Mouse (Mus musculus) limb, embryonic 15.5 days (tissue): ENCODE results near the gene Mtfp1. TPM values are rescaled to one million over a fixed set of nuclear protein-coding genes. Genes with fewer than 3 reads are reported as not detected.
"Not testable (repeated sequence)": the region's sequence is repeated elsewhere in the genome, so short reads cannot be mapped to it uniquely, and the experiment has no call there.

Experiments used
- ATAC-seq: fragments of 200-750 bp; cut with Nextera tagmentation; 2 replicates; pipeline ENCODE4 v1.8.0; 2017; ENCODE audit warnings: low read depth, moderate TSS enrichment; ENCODE audit not compliant: insufficient number of reproducible peaks, low FRiP score, low TSS enrichment
- H3K27ac ChIP-seq: fragments of 300-500 bp; sonication (generic); 2 replicates; pipeline ENCODE4 v1.5.1; 2015; ENCODE audit warnings: moderate library complexity, mild to moderate bottlenecking, inconsistent platforms
- H3K27me3 ChIP-seq: fragments of 300-500 bp; sonication (generic); 2 replicates; pipeline ENCODE4 v1.6.1; 2015; ENCODE audit warnings: inconsistent platforms
- H3K36me3 ChIP-seq: fragments of 300-500 bp; sonication (generic); 2 replicates; pipeline ENCODE4 v1.6.1; 2015; ENCODE audit warnings: inconsistent platforms
- H3K4me1 ChIP-seq: fragments of 300-500 bp; sonication (generic); 2 replicates; pipeline ENCODE4 v1.6.1; 2015; ENCODE audit warnings: inconsistent platforms
- H3K4me2 ChIP-seq: fragments of 300-500 bp; sonication (generic); 2 replicates; pipeline ENCODE4 v1.6.1; 2015; ENCODE audit warnings: mild to moderate bottlenecking, inconsistent platforms
- H3K4me3 ChIP-seq: fragments of 300-500 bp; sonication (generic); 2 replicates; pipeline ENCODE4 v1.5.1; 2015; ENCODE audit warnings: mild to moderate bottlenecking, inconsistent platforms
- H3K9ac ChIP-seq: fragments of 300-500 bp; sonication (generic); 2 replicates; pipeline ENCODE4 v1.6.1; 2015; ENCODE audit warnings: inconsistent platforms
- H3K9me3 ChIP-seq: fragments of 300-500 bp; sonication (generic); 2 replicates; pipeline ENCODE4 v1.6.1; 2016; ENCODE audit warnings: inconsistent platforms
- WGBS: fragments of 180-500 bp; shearing (Covaris S2); methylation state at CpG from one replicate; pipeline ENCODE4 v1.1.7; 2015; 5-methylcytosine and 5-hydroxymethylcytosine counted together
- polyA plus RNA-seq: library from polyadenylated mRNA; unstranded; fragments of >200 nt; fragmentation: Nextera tagmentation; extraction: Ambion mirVana; gene quantifications from 2 replicates; pipeline ENCODE4 v1.2.1, GENCODE M21; 2015

Mtfp1 gene
- polyA plus RNA-seq, 1 experiment from 2014 or later, result 5.5 TPM

DNA sequence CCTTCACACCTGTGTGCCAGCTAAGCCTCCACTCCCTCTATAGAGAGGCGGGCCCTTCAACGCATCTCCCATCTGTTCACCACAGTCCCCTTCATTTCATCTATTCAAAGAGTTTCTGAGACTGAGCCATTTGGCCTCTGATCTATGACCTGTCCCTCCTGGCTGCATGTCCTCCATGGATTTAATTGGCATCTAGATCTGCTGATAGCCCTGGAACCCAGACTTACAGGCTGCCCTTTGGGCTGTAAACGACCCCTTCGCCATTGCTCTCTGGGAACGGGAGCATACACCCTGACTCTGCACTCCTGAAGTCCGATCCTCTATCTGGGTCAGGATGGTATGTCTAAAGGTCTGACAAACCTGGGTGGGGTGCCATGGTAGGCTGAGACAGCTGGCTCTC is 17.6 kb upstream of the Mtfp1 start:
- Histone ChIP-seq H3K36me3 (peaks cover 8% of the 10 kb centered on the region; the same call in 1 of the 2 replicates), H3K4me2 (no peak overlapping the region), H3K4me3 (no peak overlapping the region), H3K27me3 (0 out of 2 replicates have a peak, but pooled peaks cover 3% of the 10 kb centered on the region), H3K27ac (no peak overlapping the region), H3K9me3 (no peaks in the 10 kb centered on the region), H3K4me1 (peaks cover 7% of the 10 kb centered on the region), H3K9ac (no peak overlapping the region)
- ATAC-seq, result no peak
- 63% methylated on average over 6 of the region's 6 CpGs for WGBS

DNA sequence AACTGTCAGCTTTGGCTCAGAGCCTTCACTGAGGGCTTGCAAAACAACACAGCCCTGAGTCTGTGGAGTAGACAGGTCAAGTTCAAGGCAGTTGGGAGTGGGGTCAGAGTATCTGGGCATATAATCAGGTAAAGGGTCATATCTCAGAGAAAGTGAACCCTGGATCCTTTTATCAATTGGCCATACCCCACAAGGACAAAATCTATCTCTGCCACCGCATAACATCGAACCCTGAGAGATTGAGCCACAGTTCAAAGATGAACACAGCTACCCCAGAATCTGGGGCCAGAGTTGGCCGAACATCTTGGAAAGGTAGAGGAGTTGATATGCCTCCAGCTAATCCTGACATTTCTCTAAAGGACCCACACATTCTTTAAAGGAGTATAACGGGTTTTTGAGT is 16.8 kb upstream of the Mtfp1 start:
- H3K9ac ChIP-seq, result no peak overlapping the region
- H3K9me3 ChIP-seq, result no peaks in the 10 kb centered on the region
- H3K27me3 ChIP-seq, result no peaks in the 10 kb centered on the region
- no peak overlapping the region for H3K4me2 ChIP-seq
- peaks cover 8% of the 10 kb centered on the region; the same call in 1 of the 2 replicates for H3K36me3 ChIP-seq
- no peak for ATAC-seq
- no peak overlapping the region for H3K4me3 ChIP-seq
- WGBS, result 84% methylated on average over 4 of the region's 4 CpGs
- H3K4me1 ChIP-seq, result no peaks in the 10 kb centered on the region; the same call in 1 of the 2 replicates
- H3K27ac ChIP-seq, result no peak overlapping the region

DNA sequence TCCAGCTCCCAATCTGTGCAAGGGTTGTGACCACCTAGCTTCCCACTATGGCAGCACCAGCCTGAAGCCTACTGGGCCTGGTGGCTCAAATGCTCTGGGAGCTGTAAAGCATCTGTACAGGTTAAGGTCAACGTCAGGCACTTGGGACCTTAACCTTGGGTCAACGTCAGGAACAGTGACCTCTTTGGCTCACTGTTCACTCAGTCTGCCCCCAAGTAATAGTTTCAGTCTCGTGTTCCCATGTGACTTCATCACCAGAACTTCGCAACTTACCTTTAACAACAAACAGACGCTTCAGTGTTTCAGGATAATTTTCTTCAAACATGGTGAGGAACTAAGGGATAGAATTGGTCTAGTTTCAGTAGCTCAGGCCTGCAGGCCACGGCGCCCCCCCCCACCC is 13.4 kb upstream of the Mtfp1 start:
- no peak overlapping the region for H3K4me3 ChIP-seq
- no peak overlapping the region for H3K27ac ChIP-seq
- ATAC-seq, result no peak
- H3K27me3 ChIP-seq, result no peaks in the 10 kb centered on the region
- peaks cover 8% of the 10 kb centered on the region; the same call in 1 of the 2 replicates for H3K36me3 ChIP-seq
- no peak overlapping the region for H3K9ac ChIP-seq
- no peak overlapping the region for H3K4me2 ChIP-seq
- no peaks in the 10 kb centered on the region for H3K4me1 ChIP-seq
- WGBS, result 69% methylated on average over 7 of the region's 7 CpGs
- no peaks in the 10 kb centered on the region for H3K9me3 ChIP-seq

DNA sequence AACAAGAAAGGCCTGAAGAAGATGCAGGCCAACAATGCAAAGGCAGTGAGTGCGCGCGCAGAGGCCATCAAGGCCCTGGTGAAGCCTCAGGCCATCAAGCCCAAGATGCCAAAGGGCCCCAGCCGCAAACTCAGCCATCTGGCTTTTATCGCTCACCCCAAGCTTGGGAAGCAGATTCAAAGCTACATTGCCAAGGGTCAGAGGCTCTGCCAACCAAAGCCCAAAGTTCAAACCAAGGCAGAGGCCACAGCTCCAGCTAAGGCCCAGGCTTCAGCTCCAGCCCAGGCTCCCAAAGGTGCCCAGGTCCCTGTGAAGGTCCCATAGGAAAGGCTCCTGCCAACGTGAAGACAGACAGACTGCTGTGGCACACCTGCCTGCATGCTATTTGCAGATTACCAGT is 12.7 kb upstream of the Mtfp1 start:
- H3K27me3 ChIP-seq, H3K9ac ChIP-seq, H3K4me3 ChIP-seq, H3K9me3 ChIP-seq, H3K27ac ChIP-seq, ATAC-seq, H3K36me3 ChIP-seq, H3K4me2 ChIP-seq, H3K4me1 ChIP-seq: not testable (repeated sequence)
- WGBS, result 90% methylated on average over 6 of the region's 6 CpGs

DNA sequence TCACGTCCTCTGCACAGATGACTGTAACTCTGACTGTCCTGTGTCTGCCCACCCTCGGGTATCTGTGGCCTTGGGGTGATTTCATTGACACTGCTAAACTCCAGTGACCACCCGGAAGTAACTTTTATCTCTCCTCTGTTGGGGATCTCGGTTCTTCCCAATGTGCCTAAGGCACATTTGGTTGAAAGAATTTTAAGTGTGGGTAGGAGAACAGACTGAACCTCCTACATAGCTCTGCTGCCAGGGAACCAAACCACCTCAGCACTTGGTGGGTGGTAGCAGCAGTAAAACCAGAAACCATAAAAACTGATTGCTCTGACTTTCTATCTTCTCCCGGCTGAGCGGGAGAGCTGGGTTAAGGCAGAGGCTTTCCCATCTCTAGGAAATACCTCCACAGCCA is 10.2 kb upstream of the Mtfp1 start:
- WGBS, result 27% methylated on average over 6 of the region's 6 CpGs
- ATAC-seq, result no peak
- Histone ChIP-seq H3K9me3 (no peaks in the 10 kb centered on the region), H3K9ac (no peak overlapping the region), H3K4me3 (no peak overlapping the region), H3K4me1 (no peaks in the 10 kb centered on the region), H3K36me3 (peaks cover 8% of the 10 kb centered on the region; the same call in 1 of the 2 replicates), H3K27me3 (no peaks in the 10 kb centered on the region), H3K4me2 (no peak overlapping the region), H3K27ac (no peak overlapping the region)

DNA sequence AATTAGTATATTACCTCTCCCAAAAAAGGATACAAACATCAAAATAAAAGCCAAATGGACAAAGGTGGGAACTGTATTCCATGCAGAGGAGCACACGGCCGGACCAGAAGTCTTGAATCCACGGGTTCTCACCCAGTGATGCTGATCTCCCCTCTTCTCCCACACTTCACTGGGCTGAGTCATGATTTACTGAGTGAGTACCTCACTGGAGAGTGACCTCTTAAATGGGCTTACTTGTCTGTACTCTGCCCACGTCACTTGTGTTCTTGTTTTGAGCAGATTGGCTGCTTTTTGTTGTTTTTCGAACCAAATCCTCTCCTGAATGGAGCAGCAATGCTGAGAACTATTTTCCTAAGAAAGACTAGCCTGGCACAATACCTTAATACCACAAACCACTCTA is 9.7 kb upstream of the Mtfp1 start:
- WGBS, result 83% methylated on average over 5 of the region's 5 CpGs
- peaks cover 8% of the 10 kb centered on the region; the same call in 1 of the 2 replicates for H3K36me3 ChIP-seq
- H3K27ac ChIP-seq, result no peak overlapping the region
- H3K4me1 ChIP-seq, result no peaks in the 10 kb centered on the region
- no peak overlapping the region for H3K4me2 ChIP-seq
- ATAC-seq, result no peak
- H3K9me3 ChIP-seq, result no peaks in the 10 kb centered on the region
- H3K27me3 ChIP-seq, result no peaks in the 10 kb centered on the region
- no peak overlapping the region for H3K9ac ChIP-seq
- no peak overlapping the region for H3K4me3 ChIP-seq

DNA sequence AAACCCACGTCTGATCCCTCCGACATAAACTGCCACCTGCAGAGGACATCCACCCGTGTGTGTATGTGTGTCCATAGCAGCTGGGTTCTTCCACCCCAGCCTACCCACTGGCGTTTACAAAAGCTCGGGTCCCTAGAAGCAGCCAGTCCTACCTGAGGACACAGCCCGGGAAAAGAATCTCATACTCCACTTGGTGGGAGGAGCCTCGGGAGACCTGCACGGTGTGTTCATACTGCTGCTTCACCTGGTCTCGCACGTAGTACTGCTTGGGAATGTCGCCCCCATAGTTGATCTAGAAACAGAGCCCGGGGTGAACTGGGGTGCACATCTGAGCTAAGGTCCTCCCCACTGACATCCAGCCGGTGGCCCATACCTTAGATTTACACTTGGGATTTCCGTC is 8.3 kb upstream of the Mtfp1 start:
- peaks cover 6% of the 10 kb centered on the region; the same call in 1 of the 2 replicates for H3K36me3 ChIP-seq
- H3K4me3 ChIP-seq, result no peak overlapping the region
- H3K9me3 ChIP-seq, result no peaks in the 10 kb centered on the region
- H3K9ac ChIP-seq, result no peak overlapping the region
- H3K27me3 ChIP-seq, result no peaks in the 10 kb centered on the region
- no peaks in the 10 kb centered on the region for H3K4me1 ChIP-seq
- no peak overlapping the region for H3K4me2 ChIP-seq
- 78% methylated on average over 14 of the region's 14 CpGs for WGBS
- no peak overlapping the region for H3K27ac ChIP-seq
- ATAC-seq, result no peak

DNA sequence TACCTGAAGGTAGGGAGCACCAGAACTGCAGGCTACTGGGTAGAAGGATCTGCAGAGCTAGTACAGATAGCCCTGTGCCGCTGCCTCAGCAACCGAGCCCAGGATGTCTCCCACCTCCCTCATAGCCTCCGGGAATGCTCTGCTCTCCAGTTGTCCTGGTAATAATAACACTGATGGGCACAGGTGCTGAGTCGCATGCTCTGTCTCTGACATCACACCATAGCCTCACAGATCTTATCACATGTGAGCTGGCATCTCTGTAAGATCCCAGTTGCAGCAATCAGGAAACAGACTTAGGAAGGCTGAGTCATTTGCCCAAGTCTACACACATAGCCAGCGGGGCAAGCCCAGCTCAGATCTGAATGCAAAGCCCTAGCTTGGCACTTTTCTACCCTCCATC is 6.6 kb upstream of the Mtfp1 start:
- H3K36me3 ChIP-seq, result no peaks in the 10 kb centered on the region
- peaks cover 7% of the 10 kb centered on the region for H3K4me1 ChIP-seq
- H3K27ac ChIP-seq, result no peak overlapping the region
- H3K9ac ChIP-seq, result no peak overlapping the region
- H3K4me2 ChIP-seq, result no peak overlapping the region
- H3K4me3 ChIP-seq, result no peak overlapping the region
- no peaks in the 10 kb centered on the region for H3K27me3 ChIP-seq
- ATAC-seq, result no peak
- no peaks in the 10 kb centered on the region for H3K9me3 ChIP-seq
- 67% methylated on average over 5 of the region's 5 CpGs for WGBS

DNA sequence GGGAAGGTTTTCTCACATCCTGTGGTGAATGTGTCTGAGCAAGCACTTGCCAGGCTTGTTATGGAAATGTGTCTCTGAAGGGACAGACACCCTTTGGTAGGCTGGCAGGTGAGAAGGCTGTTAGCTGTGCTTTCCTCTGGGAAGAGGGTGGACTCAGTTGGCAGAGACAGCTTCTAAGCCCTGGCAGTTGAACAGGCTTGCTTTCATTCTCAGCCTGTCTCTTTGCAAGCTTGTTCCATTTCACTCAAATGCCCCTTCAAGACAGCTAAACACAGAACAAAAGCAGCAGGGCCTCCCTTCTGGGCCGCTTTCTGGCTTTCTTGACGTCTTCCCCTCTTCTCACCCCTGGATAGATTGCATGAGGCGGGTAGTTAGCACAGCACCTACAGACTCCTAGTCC is 4.2 kb upstream of the Mtfp1 start:
- Histone ChIP-seq H3K9ac (no peak overlapping the region), H3K27ac (no peak overlapping the region; the same call in 1 of the 2 replicates), H3K4me1 (peaks cover 24% of the 10 kb centered on the region), H3K4me3 (no peak overlapping the region), H3K4me2 (no peak overlapping the region), H3K36me3 (no peaks in the 10 kb centered on the region), H3K27me3 (no peaks in the 10 kb centered on the region), H3K9me3 (no peaks in the 10 kb centered on the region)
- WGBS, result 56% methylated on average over 3 of the region's 3 CpGs
- ATAC-seq, result no peak

DNA sequence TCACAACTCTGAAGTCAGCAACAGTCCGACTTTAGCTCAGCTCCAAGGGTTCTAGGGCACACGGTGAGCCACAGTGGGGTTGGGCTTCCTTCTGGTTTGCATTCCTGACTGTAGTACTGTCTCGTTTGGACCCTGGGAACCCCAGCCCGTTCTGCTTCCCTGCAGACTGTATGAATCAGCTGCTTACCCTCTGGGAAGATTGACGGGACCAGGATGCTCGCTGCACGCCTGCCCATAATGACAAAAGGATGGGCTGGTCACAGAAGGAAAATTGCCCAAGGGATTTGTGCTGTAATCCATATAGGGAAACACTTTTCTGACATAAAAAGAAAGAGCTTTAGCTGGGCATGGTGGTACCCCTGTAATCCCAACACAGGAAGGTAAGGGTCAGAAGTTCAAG is 3.6 kb upstream of the Mtfp1 start:
- no peaks in the 10 kb centered on the region for H3K36me3 ChIP-seq
- no peak for ATAC-seq
- H3K27ac ChIP-seq, result peak overlapping the region; percentile 33; the same call in 1 of the 2 replicates
- no peak overlapping the region for H3K4me3 ChIP-seq
- WGBS, result 66% methylated on average over 7 of the region's 7 CpGs
- no peaks in the 10 kb centered on the region for H3K9me3 ChIP-seq
- no peak overlapping the region for H3K4me2 ChIP-seq
- H3K9ac ChIP-seq, result no peak overlapping the region
- peaks cover 27% of the 10 kb centered on the region for H3K4me1 ChIP-seq
- H3K27me3 ChIP-seq, result no peaks in the 10 kb centered on the region

DNA sequence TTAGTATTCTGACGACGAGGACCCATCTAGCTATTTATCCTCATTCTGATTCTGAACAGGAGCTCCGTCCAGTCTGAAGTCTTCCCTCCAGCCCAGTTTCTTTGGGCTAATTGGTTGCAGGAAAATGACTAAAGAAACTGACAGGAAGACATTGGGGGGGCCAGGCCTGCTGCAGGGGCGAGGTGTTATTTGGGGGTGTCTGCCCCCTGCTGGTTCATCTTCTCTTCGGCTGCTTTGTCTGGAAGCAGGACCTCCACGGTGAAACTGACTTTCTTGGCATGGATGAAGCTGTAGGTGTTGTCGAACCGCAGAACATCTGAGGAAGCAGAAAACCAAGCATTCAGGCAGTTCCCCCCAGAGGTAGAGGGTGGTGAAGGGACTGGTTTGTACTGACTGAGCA is 2.9 kb upstream of the Mtfp1 start:
- Histone ChIP-seq H3K9me3 (no peaks in the 10 kb centered on the region), H3K4me3 (no peak overlapping the region), H3K36me3 (no peaks in the 10 kb centered on the region), H3K9ac (no peak overlapping the region), H3K27ac (no peak overlapping the region), H3K4me1 (peaks cover 27% of the 10 kb centered on the region), H3K27me3 (no peaks in the 10 kb centered on the region), H3K4me2 (no peak overlapping the region)
- 56% methylated on average over 8 of the region's 8 CpGs for WGBS
- no peak for ATAC-seq

DNA sequence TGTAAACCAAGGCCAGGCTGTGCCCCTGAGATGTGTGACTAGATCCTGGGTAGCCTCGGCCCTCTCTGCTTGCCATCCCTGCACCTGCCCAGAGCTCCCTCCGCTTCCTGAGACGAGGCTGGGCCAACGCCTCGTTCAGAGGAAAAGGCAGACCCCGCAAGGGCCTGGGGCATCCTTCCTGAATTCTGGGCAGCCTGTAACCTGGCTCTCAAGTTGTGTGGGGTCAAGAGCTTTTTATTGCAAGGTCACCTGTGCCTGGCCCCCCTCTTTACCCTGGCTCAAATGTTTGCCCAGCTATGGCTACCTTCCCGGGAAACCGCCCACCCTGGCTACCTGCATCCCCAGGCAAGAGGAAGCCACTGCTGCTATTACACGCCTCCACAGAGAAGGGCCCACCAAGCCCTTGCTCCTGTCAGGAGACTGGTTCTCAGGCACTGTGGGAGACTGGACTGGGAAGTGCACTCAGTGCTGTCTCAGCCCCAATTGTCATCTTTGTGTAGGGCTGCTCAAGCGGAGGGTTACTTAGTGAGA is 1.9 kb upstream of the Mtfp1 start:
- Histone ChIP-seq H3K36me3 (no peaks in the 10 kb centered on the region), H3K9me3 (no peaks in the 10 kb centered on the region), H3K9ac (peak overlapping the region; percentile 64), H3K27ac (peak overlapping the region; percentile 91), H3K27me3 (no peaks in the 10 kb centered on the region), H3K4me2 (peak overlapping the region; percentile 85), H3K4me3 (peak overlapping the region; percentile 58), H3K4me1 (peaks cover 27% of the 10 kb centered on the region)
- 31% methylated on average over 10 of the region's 10 CpGs for WGBS
- ATAC-seq, result no peak
